Mouse (Mus musculus) B cell, adult 2 months (primary cell): ENCODE results near the gene Otud3.
"Not testable (repeated sequence)": the region's sequence is repeated elsewhere in the genome, so short reads cannot be mapped to it uniquely, and the experiment has no call there.

Source experiments
- DNase-seq, 2 experiments: peaks; one replicate each; pipeline ENCODE4 v3.0.0; 2022

Otud3 gene

GRCm38 (mm10) chr4:138889635-138890034, 24.1 kb downstream of the Otud3 start:
- DNase-seq, result no peak

- no peak for DNase-seq
Observed at GRCm38 (mm10) chr4:138889165-138889564, 24.6 kb downstream of the Otud3 start.

GRCm38 (mm10) chr4:138884261-138884660, 29.5 kb downstream of the Otud3 start:
- peak; percentile 95 to 97 for DNase-seq

GRCm38 (mm10) chr4:138882179-138882578, 31.6 kb downstream of the Otud3 start:
- DNase-seq, result no peak

- DNase-seq, result no peak
Observed at GRCm38 (mm10) chr4:138880811-138881584, 32.7 kb downstream of the Otud3 start.

- no peak for DNase-seq
Observed at GRCm38 (mm10) chr4:138879808-138880207, 33.9 kb downstream of the Otud3 start.

GRCm38 (mm10) chr4:138878783-138879182, 35.0 kb downstream of the Otud3 start:
- DNase-seq, result no peak

- DNase-seq, result no peak
Observed at GRCm38 (mm10) chr4:138877731-138878130, 36.0 kb downstream of the Otud3 start, which contains the start of gene Pla2g2e. Pla2g2e (plus strand) TSS chr4:138877942.

- no peak for DNase-seq
Observed at GRCm38 (mm10) chr4:138875986-138876385, 37.8 kb downstream of the Otud3 start.

- not testable (repeated sequence) for DNase-seq
Observed at GRCm38 (mm10) chr4:138875275-138875674, 38.5 kb downstream of the Otud3 start.

- no peak for DNase-seq
Observed at GRCm38 (mm10) chr4:138873864-138874263, 39.9 kb downstream of the Otud3 start, which contains the start of gene Gm13030. Gm13030 (minus strand) TSS chr4:138873964.

GRCm38 (mm10) chr4:138868666-138869065, 45.1 kb downstream of the Otud3 start:
- no peak for DNase-seq

- peak; percentile 83 to 85 for DNase-seq
Observed at GRCm38 (mm10) chr4:138866413-138866812, 47.3 kb downstream of the Otud3 start.

- DNase-seq, result no peak
Observed at GRCm38 (mm10) chr4:138865991-138866390, 47.8 kb downstream of the Otud3 start.

GRCm38 (mm10) chr4:138865092-138865491, 48.7 kb downstream of the Otud3 start:
- no peak for DNase-seq

GRCm38 (mm10) chr4:138863344-138863998, 50.3 kb downstream of the Otud3 start, which contains the start of gene Pla2g5:
Pla2g5 (minus strand) TSS chr4:138863482.
- peak; percentile 36 to 46 for DNase-seq

- peak; percentile 44 to 58 for DNase-seq
Observed at GRCm38 (mm10) chr4:138859728-138860127, 54.0 kb downstream of the Otud3 start.

- DNase-seq, result no peak
Observed at GRCm38 (mm10) chr4:138859245-138859644, 54.5 kb downstream of the Otud3 start.

GRCm38 (mm10) chr4:138858446-138858845, 55.3 kb downstream of the Otud3 start:
- DNase-seq, result no peak

GRCm38 (mm10) chr4:138857576-138857975, 56.2 kb downstream of the Otud3 start:
- no peak for DNase-seq

- DNase-seq, result peak; percentile 61 to 67
Observed at GRCm38 (mm10) chr4:138856491-138856890, 57.3 kb downstream of the Otud3 start.

GRCm38 (mm10) chr4:138855092-138855632, 58.6 kb downstream of the Otud3 start:
- DNase-seq, result no peak

- no peak for DNase-seq
Observed at GRCm38 (mm10) chr4:138852961-138853360, 60.8 kb downstream of the Otud3 start.

GRCm38 (mm10) chr4:138851463-138851862, 62.3 kb downstream of the Otud3 start:
- DNase-seq, result peak; percentile 72 to 75
